Mouse (Mus musculus) left cerebral cortex, adult 2 months (tissue): ENCODE results near the gene Donson. TPM values are rescaled to one million over a fixed set of nuclear protein-coding genes. Genes with fewer than 3 reads are reported as not detected.

Experiments
- DNase-seq, 2 experiments: peaks; one replicate each; pipeline ENCODE4 v3.0.0; 2021 to 2022; ENCODE audit warnings: low spot score in 2 of 2, mixed read lengths in 1 of 2; ENCODE audit errors: extremely low spot score in 1 of 2
- H3K27ac ChIP-seq: fragments of 200-600 bp; 2 replicates; pipeline ENCODE4 v1.8.1; 2022
- H3K4me3 ChIP-seq: fragments of 200-600 bp; 2 replicates; pipeline ENCODE4 v1.8.1; 2022
- CTCF ChIP-seq: fragments of 200-600 bp; IDR thresholded peaks from 2 replicates; pipeline ENCODE4 v1.8.1; 2022; ENCODE audit warnings: antibody characterized with exemption, mild to moderate bottlenecking, moderate library complexity
- intact Hi-C: fragments of 180-260 bp; cut with DNase I; formaldehyde crosslinking; loops from one replicate; pipeline ENCODE4 v1.15.1; 2025
- total RNA-seq, 2 experiments: library from RNA; stranded (reverse); gene quantifications; 2 replicates each; pipeline ENCODE4 v1.2.3; 2021

The Donson gene
- total RNA-seq, 2 experiments from 2014 or later, result 23.8 to 28.9 TPM

GRCm38 (mm10) chr16:91639161-91639560 is 49.4 kb downstream of the Donson start:
- no peak for DNase-seq
- intact Hi-C loops, result no loop called here
- Histone ChIP-seq H3K4me3 (no peak overlapping the region), H3K27ac (peak overlapping the region; percentile 87)
- TF ChIP-seq CTCF, result no peak

- intact Hi-C loops, result no loop called here
These were observed 54.9 kb downstream of the Donson start for GRCm38 (mm10) chr16:91633641-91634040.

DNA sequence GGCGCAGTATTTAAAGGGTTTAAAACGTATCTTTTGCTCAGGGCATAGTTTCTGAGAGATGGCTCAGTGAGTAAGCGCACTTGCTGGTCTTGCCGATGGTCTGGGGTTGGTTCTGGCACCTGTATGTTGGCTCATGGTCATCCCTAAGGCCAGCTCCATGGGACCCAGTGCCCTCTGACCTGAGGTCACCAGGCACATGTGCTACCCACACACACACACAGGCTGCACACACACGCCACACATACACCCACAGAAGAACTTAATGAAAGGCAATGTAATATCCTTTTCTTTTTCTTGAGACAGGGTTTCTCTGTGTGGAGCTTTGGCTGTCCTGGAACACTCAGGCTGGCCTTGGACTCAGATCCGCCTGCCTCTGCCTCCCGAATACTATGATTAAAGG is 55.6 kb downstream of the Donson start:
- no peak for TF ChIP-seq CTCF
- no peak overlapping the region for H3K27ac ChIP-seq
- intact Hi-C loops, result no loop called here
- no peak overlapping the region for H3K4me3 ChIP-seq
- no peak for DNase-seq

More at GRCm38 (mm10) chr16:91633641-91634040, 54.9 kb downstream of the Donson start:
- Histone ChIP-seq H3K27ac (no peak overlapping the region), H3K4me3 (no peak overlapping the region)
- no peak for DNase-seq
- no peak for TF ChIP-seq CTCF

- DNase-seq, result no peak
- intact Hi-C loops, result no loop called here
- no peak for TF ChIP-seq CTCF
- H3K27ac ChIP-seq, result no peak overlapping the region
- no peak overlapping the region for H3K4me3 ChIP-seq
These were observed 56.1 kb downstream of the Donson start for GRCm38 (mm10) chr16:91632439-91632838.

- DNase-seq, result no peak
- no peak for TF ChIP-seq CTCF
- Histone ChIP-seq H3K4me3 (no peak overlapping the region), H3K27ac (no peak overlapping the region)
- intact Hi-C loops, result no loop called here
These were observed 58.0 kb downstream of the Donson start for GRCm38 (mm10) chr16:91630584-91630983.

DNA sequence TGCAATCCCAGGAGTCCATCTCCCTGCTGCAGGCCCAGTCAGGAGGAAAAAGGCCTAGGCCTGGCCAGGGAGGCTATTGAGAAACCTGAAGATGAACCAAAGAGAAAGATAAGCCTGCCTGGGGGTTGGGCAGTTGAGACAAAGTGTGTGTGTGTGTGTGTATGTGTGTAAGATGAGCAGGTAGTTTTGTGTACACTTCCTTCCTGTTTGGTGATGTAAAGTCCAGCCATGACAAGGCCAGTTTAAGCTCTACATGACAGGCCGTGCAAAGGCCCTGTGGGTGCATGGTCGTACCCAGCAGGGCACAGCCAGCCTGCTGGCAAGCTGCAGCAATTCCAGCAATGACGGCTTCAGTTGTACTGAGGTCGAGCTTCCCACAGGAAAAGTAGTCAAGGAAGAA is 58.8 kb downstream of the Donson start:
- TF ChIP-seq CTCF, result no peak
- no peak for DNase-seq
- no peak overlapping the region for H3K4me3 ChIP-seq
- no peak overlapping the region for H3K27ac ChIP-seq
- intact Hi-C loops, result no loop called here

DNA sequence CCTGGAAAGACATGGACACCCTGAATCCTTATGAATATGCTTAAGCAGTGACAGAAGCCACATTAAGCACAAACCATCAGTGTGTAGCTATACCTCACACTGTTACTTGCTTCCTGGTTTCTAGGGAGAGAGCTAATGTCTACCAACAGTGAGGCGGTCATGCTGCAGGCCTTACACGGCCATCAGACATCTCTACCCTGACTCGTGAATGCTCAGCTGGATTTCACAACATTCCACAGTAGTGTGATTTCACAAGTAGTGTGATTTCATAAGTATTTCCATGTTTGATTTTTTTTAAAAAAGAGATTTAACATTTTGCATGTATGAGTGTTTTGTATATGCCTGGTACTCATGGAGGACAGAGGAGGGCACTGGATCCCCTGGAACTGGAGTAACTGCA is 59.9 kb downstream of the Donson start:
- TF ChIP-seq CTCF, result no peak
- no peak for DNase-seq
- Histone ChIP-seq H3K4me3 (no peak overlapping the region), H3K27ac (no peak overlapping the region)
- intact Hi-C loops, result no loop called here

- intact Hi-C loops, result no loop called here
- Histone ChIP-seq H3K27ac (no peak overlapping the region), H3K4me3 (no peak overlapping the region)
- peak in 1 of 2 experiments; percentile 29 for DNase-seq
- no peak for TF ChIP-seq CTCF
These were observed 60.7 kb downstream of the Donson start for GRCm38 (mm10) chr16:91627831-91628230.

Other genes starting within 250 kb of the Donson start
- gene Ifnar1, start 203.5 kb downstream of the Donson start, total RNA-seq, result 10 to 100 TPM; 45.2 TPM
- 10 to 100 TPM; 30.0 to 32.7 TPM for gene Ifngr2, start 141.7 kb downstream of the Donson start, total RNA-seq
- gene Tmem50b, start 91.0 kb downstream of the Donson start, total RNA-seq, result 10 to 100 TPM; 84.1 to 88.0 TPM
- 1 to 10 TPM; 9.0 to 9.8 TPM for gene Dnajc28, start 69.7 kb downstream of the Donson start, total RNA-seq
- 10 to 100 TPM; 48.4 to 52.8 TPM for gene Gart, start 41.8 kb downstream of the Donson start, total RNA-seq
- gene Son, start 41.3 kb downstream of the Donson start, total RNA-seq, result 100 to 1,000 TPM; 221 to 228 TPM
- 100 to 1,000 TPM; 107 to 108 TPM for gene Cryzl1, start 40.2 kb upstream of the Donson start, total RNA-seq
- gene Itsn1, start 40.5 kb upstream of the Donson start, total RNA-seq, result 100 to 1,000 TPM; 133 to 156 TPM